Mouse (Mus musculus): ENCODE data around the gene Tsc22d1. TPM values are rescaled to one million over a fixed set of nuclear protein-coding genes. Genes with fewer than 3 reads are reported as not detected.
A peak's percentile ranks its signal among the peaks of the same experiment; 100 is the strongest.

Tsc22d1 gene
- total and polyA plus RNA-seq, 3 experiments, result 0.25 to 1.3 (median 0.69) TPM

DNA sequence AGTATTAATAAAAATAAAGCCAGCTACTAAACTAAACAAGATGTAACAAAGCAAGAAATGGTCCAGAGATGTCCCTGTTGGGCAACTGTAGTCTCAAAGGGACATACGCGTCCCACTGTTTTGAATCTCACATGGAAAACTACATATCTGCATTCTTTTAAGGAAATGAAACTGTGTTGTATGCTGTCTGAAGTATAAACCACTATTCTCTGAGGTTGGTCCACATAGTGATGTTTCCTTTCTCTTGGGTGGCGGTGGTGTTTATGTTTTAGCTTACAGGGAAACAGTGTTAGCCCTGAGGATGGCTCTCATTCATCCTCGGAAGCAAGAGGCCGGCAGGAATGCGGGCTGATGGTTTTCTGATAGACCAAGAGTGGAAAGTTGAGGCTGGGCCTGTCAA is 129.4 kb downstream of the Tsc22d1 start:
- H3K27me3 ChIP-seq (replicated peaks), result no peaks in the 10 kb centered on the region
- peaks cover 6 to 16% of the 10 kb centered on the region in 2 experiments for H3K4me1 ChIP-seq (ENCODE audit: control insufficient read depth in 1 of 2, insufficient read depth in 2 of 2)
- dilution Hi-C loops (cut with MboI; ENCODE audit: extremely low pct_ligation_motif_present, extremely low pct_unique_long_range_greater_than_20kb, low sequenced_read_pairs) (no loop called here), in situ Hi-C loops (cut with MboI; ENCODE audit: low pct_ligation_motif_present, low pct_unique_long_range_greater_than_20kb, low sequenced_read_pairs) (no loop called here)
- H3K4me3 ChIP-seq (replicated peaks in 1 of 3; ENCODE audit: low read depth in 2 of 3, low read length in 2 of 3, poor library complexity in 1 of 3), result no peak overlapping the region
- H3K36me3 ChIP-seq (replicated peaks in 1 of 2; ENCODE audit: control insufficient read depth in 1 of 2, insufficient read depth in 1 of 2, low read length in 1 of 2), result no peaks in the 10 kb centered on the region
- peak overlapping the region; percentile 60 for H3K4me2 ChIP-seq (ENCODE audit: insufficient read depth, low read depth, poor library complexity, severe bottlenecking)
- H3K79me2 ChIP-seq (replicated peaks; ENCODE audit: control insufficient read depth, extremely low read depth, insufficient read depth, poor library complexity, severe bottlenecking), result no peaks in the 10 kb centered on the region
- H3K9me3 ChIP-seq (replicated peaks; ENCODE audit: low read length), result no peaks in the 10 kb centered on the region
- no peak overlapping the region for H3K9ac ChIP-seq (ENCODE audit: insufficient read depth, low read depth)
- no peak overlapping the region for H3K27ac ChIP-seq (ENCODE audit: insufficient read depth, low read depth)
- TF ChIP-seq POLR2AphosphoS2 (IDR thresholded peaks at IDR 0.05; ENCODE audit: low read depth, low read length) (no peak), NRF1 (IDR thresholded peaks at IDR 0.05; ENCODE audit: low read depth, low read length) (no peak), ZC3H11A (IDR thresholded peaks at IDR 0.05; ENCODE audit: low read depth, low read length) (no peak), EP300 (IDR thresholded peaks at IDR 0.05; ENCODE audit: low read length) (peak; percentile 45), BHLHE40 (IDR thresholded peaks at IDR 0.05; ENCODE audit: low read depth, low read length) (no peak), PAX5 (IDR thresholded peaks at IDR 0.05; ENCODE audit: low read length) (no peak), MAFK (IDR thresholded peaks at IDR 0.05; ENCODE audit: insufficient replicate concordance, low read length) (no peak), MYC (IDR thresholded peaks at IDR 0.05; ENCODE audit: low read depth, low read length) (no peak), KAT2A (IDR thresholded peaks at IDR 0.05; ENCODE audit: insufficient replicate concordance, low read length) (no peak), IRF4 (IDR thresholded peaks at IDR 0.05; ENCODE audit: low read depth, low read length) (peak; percentile 52; the same call in 1 of the 2 replicates), CHD2 (IDR thresholded peaks at IDR 0.05; ENCODE audit: low read length) (no peak)
- peak; percentile 13 for DNase-seq (ENCODE audit: extremely low read depth)

DNA sequence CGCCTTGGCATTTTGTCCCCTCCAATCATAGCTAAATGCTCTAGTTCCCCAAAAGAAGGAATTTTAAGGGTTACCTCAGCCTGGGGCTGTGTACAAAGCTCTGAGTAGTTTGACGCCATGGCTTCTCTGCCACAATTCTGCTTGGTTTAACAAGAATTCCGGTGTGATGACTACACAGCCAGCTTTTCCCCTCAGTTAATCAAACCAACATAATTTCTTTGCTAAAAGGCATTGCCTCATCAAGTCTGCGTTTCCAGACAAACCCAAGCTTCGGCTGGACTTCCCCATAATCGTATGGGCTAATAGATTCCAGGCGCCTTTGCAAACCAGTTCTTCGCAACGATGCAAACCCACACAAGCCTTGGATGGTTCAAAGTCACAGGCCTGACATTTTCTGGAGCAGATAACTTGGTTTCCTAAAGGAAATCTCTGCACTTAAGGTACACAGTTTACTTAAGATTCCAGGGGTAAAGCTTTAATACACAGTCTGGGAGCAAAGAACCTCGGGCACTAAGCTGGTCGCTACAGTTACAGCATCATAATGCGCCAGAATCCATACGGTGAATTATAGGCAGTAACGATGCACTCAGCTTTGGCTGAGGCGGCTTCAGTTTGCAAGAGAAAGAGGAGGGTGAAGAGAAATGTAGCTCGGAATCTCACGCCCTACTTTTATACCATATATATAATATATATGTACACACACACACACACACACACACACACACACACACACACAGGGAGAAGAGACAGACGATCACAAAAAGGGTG is 140.7 kb downstream of the Tsc22d1 start:
- Histone ChIP-seq H3K9ac (ENCODE audit: insufficient read depth, low read depth) (no peak overlapping the region), H3K4me2 (ENCODE audit: insufficient read depth, low read depth, poor library complexity, severe bottlenecking) (no peak overlapping the region), H3K27me3 (replicated peaks) (no peaks in the 10 kb centered on the region), H3K9me3 (replicated peaks; ENCODE audit: low read length) (no peaks in the 10 kb centered on the region), H3K36me3 (replicated peaks in 1 of 2; ENCODE audit: control insufficient read depth in 1 of 2, insufficient read depth in 1 of 2, low read length in 1 of 2) (no peaks in the 10 kb centered on the region), H3K4me1 (ENCODE audit: control insufficient read depth in 1 of 2, insufficient read depth in 2 of 2) (no peaks in the 10 kb centered on the region), H3K79me2 (replicated peaks; ENCODE audit: control insufficient read depth, extremely low read depth, insufficient read depth, poor library complexity, severe bottlenecking) (no peaks in the 10 kb centered on the region), H3K27ac (ENCODE audit: insufficient read depth, low read depth) (no peak overlapping the region), H3K4me3 (replicated peaks in 1 of 3; ENCODE audit: low read depth in 2 of 3, low read length in 2 of 3, poor library complexity in 1 of 3) (no peak overlapping the region)
- in situ Hi-C loops (cut with MboI; ENCODE audit: low pct_ligation_motif_present, low pct_unique_long_range_greater_than_20kb, low sequenced_read_pairs) (no loop called here), dilution Hi-C loops (cut with MboI; ENCODE audit: extremely low pct_ligation_motif_present, extremely low pct_unique_long_range_greater_than_20kb, low sequenced_read_pairs) (no loop called here)
- DNase-seq (ENCODE audit: extremely low read depth), result no peak
- TF ChIP-seq CHD2 (IDR thresholded peaks at IDR 0.05; ENCODE audit: low read length) (no peak), USF1 (IDR thresholded peaks at IDR 0.05; ENCODE audit: low read depth, low read length) (no peak), MXI1 (IDR thresholded peaks at IDR 0.05; ENCODE audit: low read depth, low read length) (no peak)
